Mouse (Mus musculus) CD4-positive naive resting alpha-beta T cell, adult 57 days (primary cell): Measurements from ENCODE around the gene Ly6g5b. TPM values are rescaled to one million over a fixed set of nuclear protein-coding genes. Genes with fewer than 3 reads are reported as not detected.

Experiments used
- total RNA-seq: library from RNA; stranded (reverse); gene quantifications from one replicate; pipeline ENCODE4 v1.2.4, GENCODE M21; 2023

Ly6g5b gene
- 0.83 TPM for total RNA-seq

GRCm38 (mm10) chr17:35115046-35116019 lies at the start of gene Ly6g5b:
Gene Ly6g5b, minus strand, starts transcription at chr17:35115428.

GRCm38 (mm10) chr17:35134801-35135590 lies 19.8 kb upstream of the Ly6g5b start, which contains the start of gene Bag6:
Gene Bag6, plus strand, starts transcription at chr17:35135178.

GRCm38 (mm10) chr17:35131500-35132173 lies 16.4 kb upstream of the Ly6g5b start, which contains the start of gene Apom:
Gene Apom, minus strand, starts transcription at chr17:35132050.

GRCm38 (mm10) chr17:35126206-35126611 lies 11.0 kb upstream of the Ly6g5b start, which contains the start of gene D17H6S53E:
Gene D17H6S53E, plus strand, starts transcription at chr17:35126373.

GRCm38 (mm10) chr17:35121871-35122303 lies 6.7 kb upstream of the Ly6g5b start, which contains the start of gene Csnk2b:
Gene Csnk2b, minus strand, starts transcription at chr17:35122053.

GRCm38 (mm10) chr17:35121143-35121799 lies 6.0 kb upstream of the Ly6g5b start, which contains the start of gene Gpank1:
Gene Gpank1, plus strand, starts transcription at chr17:35121455.

GRCm38 (mm10) chr17:35108097-35108496 lies 7.1 kb downstream of the Ly6g5b start, which contains the start of gene Ly6g5c:
Gene Ly6g5c, plus strand, starts transcription at chr17:35108279.

GRCm38 (mm10) chr17:35088825-35089644 lies 26.2 kb downstream of the Ly6g5b start, which contains the start of gene Abhd16a:
Gene Abhd16a, plus strand, starts transcription at chr17:35089263.

GRCm38 (mm10) chr17:35085208-35085865 lies 29.9 kb downstream of the Ly6g5b start, which contains the start of gene Ly6g6f:
Gene Ly6g6f, minus strand, starts transcription at chr17:35085610.

GRCm38 (mm10) chr17:35077786-35078233 lies 37.4 kb downstream of the Ly6g5b start, which contains the start of gene Ly6g6d:
Gene Ly6g6d, minus strand, starts transcription at chr17:35078065.

GRCm38 (mm10) chr17:35076507-35077176 lies 38.6 kb downstream of the Ly6g5b start, which contains the start of gene Ly6g6e:
Gene Ly6g6e, plus strand, starts transcription at chr17:35076902.

GRCm38 (mm10) chr17:35066084-35066483 lies 49.1 kb downstream of the Ly6g5b start, which contains the start of gene Mpig6b:
Gene Mpig6b, minus strand, starts transcription at chr17:35066184.

GRCm38 (mm10) chr17:35064951-35065947 lies 50.0 kb downstream of the Ly6g5b start, which contains the start of gene Ly6g6c:
Gene Ly6g6c, plus strand, starts transcription at chr17:35065388.

